Mouse (Mus musculus) left cerebral cortex, postnatal 25 days (tissue): ENCODE results near the gene Mfsd4b1. TPM values are rescaled to one million over a fixed set of nuclear protein-coding genes. Genes with fewer than 3 reads are reported as not detected.

ENCODE experiments used
- DNase-seq, 2 experiments: peaks; one replicate each; pipeline ENCODE4 v3.0.0; 2022; ENCODE audit warnings: low spot score in 2 of 2, mixed read lengths in 1 of 2
- intact Hi-C: fragments of 180-260 bp; cut with DNase I; formaldehyde crosslinking; loops from one replicate; pipeline ENCODE4 v1.15.1; 2025
- total RNA-seq, 2 experiments: library from RNA; stranded (reverse); gene quantifications; 2 replicates each; pipeline ENCODE4 v1.2.3; 2021

Mfsd4b1 gene
- total RNA-seq, 2 experiments from 2014 or later = 0.57 to 0.87 TPM

DNA sequence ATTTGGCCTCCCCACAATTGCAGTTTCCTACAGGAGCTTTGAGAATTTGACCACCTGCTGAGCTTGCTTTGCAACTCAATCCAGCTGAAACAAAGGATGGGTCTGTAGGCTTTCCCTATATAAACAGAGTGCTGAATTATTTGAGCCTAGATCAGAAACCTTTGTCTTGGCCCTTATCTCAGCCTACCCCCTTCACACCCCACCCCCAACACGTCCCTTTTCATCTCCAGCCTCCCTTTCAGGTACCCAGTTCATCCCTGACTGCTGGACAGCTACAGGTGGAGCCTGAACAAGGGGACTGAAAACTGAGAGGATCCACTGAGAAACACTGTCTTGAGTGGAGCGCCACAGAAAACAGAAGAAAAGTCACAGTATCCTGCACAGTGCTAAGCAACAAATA lies 49.3 kb downstream of the Mfsd4b1 start:
- intact Hi-C loops = no loop called here
- no peak for DNase-seq

DNA sequence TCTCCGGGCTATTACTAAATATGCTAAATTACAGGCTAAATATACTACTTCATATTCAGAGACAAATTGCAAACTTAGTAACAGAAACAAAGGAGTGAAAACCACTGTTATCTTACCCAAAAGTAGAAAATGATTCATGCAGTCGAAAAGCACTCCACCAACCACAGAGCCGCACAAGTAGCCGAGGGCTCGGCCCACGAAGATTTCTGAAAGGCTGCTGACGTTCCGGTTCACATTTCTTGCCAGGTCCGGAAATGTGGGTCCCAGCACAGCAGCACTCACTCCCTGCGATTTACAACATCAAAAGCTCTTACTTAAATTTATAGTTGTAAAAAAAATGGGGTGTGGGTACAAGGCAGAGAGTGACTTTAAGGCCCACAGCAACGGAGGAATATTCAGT lies 50.1 kb downstream of the Mfsd4b1 start:
- intact Hi-C loops = no loop called here
- DNase-seq = peak in 1 of 2 experiments; percentile 46

DNA sequence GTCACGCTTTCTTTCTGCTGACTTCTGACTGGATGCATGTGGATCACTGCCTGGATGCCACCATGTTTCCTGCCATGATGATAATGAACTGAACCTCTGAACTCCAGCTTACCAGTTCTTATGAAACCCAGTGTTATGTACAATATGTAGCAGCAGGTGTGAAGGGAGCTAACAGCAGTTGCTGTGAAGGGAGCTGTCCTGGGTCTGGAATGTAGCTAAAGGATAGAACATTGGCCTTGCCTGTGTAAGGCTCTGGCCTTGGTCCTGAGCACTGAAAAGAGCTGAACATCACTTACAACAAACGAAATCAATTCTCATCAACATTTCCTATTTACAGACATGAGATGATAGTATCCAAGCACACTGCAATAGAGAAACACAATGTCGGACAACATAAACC lies 57.6 kb downstream of the Mfsd4b1 start:
- DNase-seq = no peak
- intact Hi-C loops = no loop called here

DNA sequence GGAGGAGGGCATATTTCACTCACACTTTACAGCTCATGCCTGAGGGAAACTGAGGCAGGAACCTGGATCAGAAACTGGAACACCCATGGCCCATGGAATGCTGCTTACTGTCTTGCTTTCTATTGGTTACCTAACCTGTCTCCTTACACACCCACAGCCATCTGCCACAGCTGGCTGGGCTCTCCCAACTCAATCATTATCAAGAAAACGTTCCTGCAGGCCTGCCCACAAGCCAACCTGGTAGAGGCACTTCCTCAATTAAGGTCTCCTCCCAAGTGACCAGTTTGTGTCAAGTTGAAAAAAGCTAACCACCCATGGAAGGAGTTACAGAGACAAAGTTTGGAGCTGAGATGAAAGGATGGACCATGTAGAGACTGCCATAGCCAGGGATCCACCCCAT lies 63.2 kb downstream of the Mfsd4b1 start:
- intact Hi-C loops = no loop called here
- DNase-seq = no peak

DNA sequence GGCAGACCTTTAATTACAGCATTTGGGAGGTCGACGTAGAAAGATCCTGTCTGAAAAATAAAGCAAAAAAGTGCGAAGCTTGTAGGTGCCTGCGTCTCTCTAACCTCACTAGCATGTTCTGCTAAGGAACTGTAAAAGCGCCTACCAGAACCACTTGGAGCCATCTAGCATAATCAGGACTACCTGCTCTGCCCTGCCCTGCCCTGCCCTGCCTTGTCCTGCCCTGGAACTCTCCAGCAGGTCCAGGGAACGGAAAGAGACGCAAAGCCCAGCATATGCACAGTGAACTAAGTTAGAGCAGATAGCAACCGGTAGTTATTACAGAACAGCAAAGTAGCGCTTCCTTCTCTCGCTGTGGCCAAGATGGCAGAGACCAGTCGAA lies 64.6 kb downstream of the Mfsd4b1 start:
- DNase-seq = no peak
- intact Hi-C loops = no loop called here

DNA sequence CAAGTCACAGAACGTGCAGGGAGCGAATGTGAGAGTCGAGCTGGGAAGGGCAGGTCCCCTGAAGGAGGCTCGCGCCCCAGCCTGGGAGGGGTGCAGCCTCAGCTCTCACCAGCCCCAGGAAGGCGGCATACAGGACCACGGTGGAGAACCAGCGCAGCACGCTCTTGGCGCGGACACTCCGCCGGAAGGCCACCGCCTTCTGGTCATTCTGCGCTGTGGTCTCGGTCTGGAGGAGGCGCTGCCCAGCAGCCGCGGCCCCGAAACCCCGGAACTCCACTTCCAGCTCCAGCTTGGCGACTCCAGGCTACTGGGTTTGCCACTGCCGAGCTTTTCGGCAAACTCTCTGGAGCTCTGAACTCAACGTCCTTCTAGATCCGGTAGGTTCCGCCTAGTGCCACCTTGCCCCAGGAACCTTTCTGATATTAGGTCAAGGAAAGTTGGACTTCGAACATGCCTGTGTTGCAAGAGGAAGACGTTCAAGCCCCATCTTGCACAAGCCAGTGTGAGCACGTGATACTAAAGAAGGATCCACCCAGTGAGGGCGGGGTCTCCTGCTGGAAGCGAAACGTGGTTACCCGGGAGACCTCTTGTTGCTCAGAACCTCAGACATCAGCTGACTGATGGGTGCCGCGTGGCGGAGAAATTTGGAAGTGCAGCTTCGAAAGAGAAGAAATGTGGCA lies 65.2 kb downstream of the Mfsd4b1 start, which contains the start of gene Mfsd4b3:
Mfsd4b3 (minus strand) TSS at position 393 of the 680 bp plus-strand sequence.
- peak; percentile 90 to 93 for DNase-seq
- intact Hi-C loops = no loop called here

DNA sequence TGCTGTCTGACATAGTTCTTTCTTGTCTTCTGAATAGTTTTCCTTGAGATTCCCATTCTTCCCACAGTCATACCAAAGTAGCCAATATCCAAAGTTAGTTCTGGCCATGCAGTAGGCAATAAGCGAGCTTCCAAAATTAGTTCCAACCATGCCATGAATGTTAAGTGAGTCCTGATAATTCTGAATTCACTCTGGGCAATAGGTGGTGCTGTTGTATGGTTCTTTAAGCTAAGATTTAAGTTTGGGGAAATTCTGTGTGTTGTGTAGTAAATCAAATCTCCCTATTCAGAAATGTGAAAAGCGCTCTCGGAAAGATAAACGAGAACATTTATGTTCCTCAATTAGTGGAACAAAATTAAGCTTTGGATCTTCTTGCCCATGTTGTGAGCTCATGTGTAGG lies 66.8 kb downstream of the Mfsd4b1 start:
- DNase-seq = peak; percentile 8 to 55
- intact Hi-C loops = loop anchor here (1.0 kb wide), 1 partner anchor 254 kb away; no protein-coding TSS in a partner anchor

DNA sequence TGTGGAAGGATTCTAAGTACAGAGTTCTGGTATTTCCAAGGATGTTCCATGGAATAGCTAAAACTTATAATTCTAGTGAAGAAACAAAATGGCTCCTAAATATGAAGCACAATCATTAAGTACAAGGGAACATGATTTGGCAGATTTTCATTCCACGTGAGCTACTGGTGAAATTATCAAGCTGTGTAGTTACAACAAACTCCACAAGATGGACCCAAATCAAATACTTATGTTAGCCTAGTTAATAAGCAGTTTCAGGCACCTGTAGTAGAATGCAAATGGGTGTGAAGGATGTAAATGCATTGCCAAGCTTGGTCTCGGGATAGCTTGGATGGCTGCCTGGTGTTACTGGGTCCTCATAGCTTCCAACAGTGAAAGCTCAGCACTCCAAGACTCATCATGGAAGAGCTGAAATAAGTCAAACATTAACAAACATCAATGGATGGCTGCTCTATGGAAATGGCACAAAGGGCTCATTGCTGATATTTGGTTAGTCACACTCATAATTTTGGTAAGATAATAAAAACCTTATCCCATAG lies 68.7 kb downstream of the Mfsd4b1 start:
- DNase-seq = no peak
- intact Hi-C loops = no loop called here

DNA sequence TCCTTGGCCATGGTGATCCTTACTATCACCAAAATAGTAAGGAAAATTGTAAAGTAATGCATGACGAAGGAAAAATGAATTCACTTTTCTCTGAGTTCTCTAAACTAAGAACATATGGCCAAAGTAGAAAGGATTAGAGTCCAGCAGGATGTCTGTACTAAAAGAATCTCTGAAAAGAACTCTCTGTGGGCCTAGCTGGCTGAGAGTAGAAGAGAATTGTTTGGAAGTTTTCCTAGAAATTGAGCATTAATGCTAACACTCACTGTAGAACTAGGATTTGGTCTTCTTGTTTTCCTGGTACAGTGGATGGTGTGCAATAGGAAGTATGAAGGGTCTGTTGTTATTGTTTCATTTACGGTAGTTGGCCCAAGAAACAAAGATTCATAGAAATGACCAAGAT lies 69.9 kb downstream of the Mfsd4b1 start:
- DNase-seq = no peak

More for the DNA sequence above, 69.9 kb downstream of the Mfsd4b1 start:
- intact Hi-C loops = no loop called here

Other genes starting within 250 kb of the Mfsd4b1 start
- gene Mfsd4b4, start 126.0 kb downstream of the Mfsd4b1 start, total RNA-seq = 1 to 10 TPM; 7.2 to 8.1 TPM
- under 1 TPM; 0.32 to 0.34 TPM for gene Mfsd4b2, start 98.3 kb downstream of the Mfsd4b1 start, total RNA-seq
- under 1 TPM in 1 of 2 experiments, not detected in 1; 0.21 TPM for gene Mfsd4b3, start 65.1 kb downstream of the Mfsd4b1 start, total RNA-seq
- under 1 TPM; 0.34 to 0.41 TPM for gene Mfsd4b5, start 38.6 kb downstream of the Mfsd4b1 start, total RNA-seq
- gene Slc16a10, start 117.0 kb upstream of the Mfsd4b1 start, total RNA-seq = 1 to 10 TPM; 2.5 to 3.4 TPM
- gene Rpf2, start 221.8 kb upstream of the Mfsd4b1 start, total RNA-seq = 10 to 100 TPM; 19.6 to 22.8 TPM
- gene Gtf3c6, start 232.8 kb upstream of the Mfsd4b1 start, total RNA-seq = 10 to 100 TPM; 22.6 to 24.5 TPM